Mouse (Mus musculus) leukemia stem cell, adult 10-12 weeks (primary cell): ENCODE measurements around the gene Ccn6. TPM values are rescaled to one million over a fixed set of nuclear protein-coding genes. Genes with fewer than 3 reads are reported as not detected.

Experiments
- polyA plus RNA-seq: library from polyadenylated mRNA; stranded (reverse); fragments of >175 nt; gene quantifications from 2 replicates; pipeline ENCODE4 v1.2.3, GENCODE M21; 2012; ENCODE audit warnings: low replicate concordance

Gene Ccn6
- not detected in 2 replicates for polyA plus RNA-seq

GRCm38 (mm10) chr10:39163694-39164093 lies at the start of gene Ccn6:
Ccn6 (minus strand) TSS chr10:39163794.

GRCm38 (mm10) chr10:39133462-39134310 lies 29.9 kb downstream of the Ccn6 start, which contains the start of the genes Fam229b and Tube1:
Fam229b (minus strand) TSS chr10:39133914.
Tube1 (plus strand) TSS chr10:39133976.

Other genes starting within 250 kb of the Ccn6 start
- 0.07 and 0.11 TPM in 2 replicates for gene Lama4, start 198.3 kb downstream of the Ccn6 start, polyA plus RNA-seq
- 0.11 TPM in 1 of 2 replicates, not detected in the other for gene Fam229b, start 29.9 kb downstream of the Ccn6 start, polyA plus RNA-seq
- 2.1 and 2.5 TPM in 2 replicates for gene Tube1, start 29.8 kb downstream of the Ccn6 start, polyA plus RNA-seq
- gene Fyn, start 205.1 kb upstream of the Ccn6 start, polyA plus RNA-seq = 19.7 and 20.5 TPM in 2 replicates